Mouse (Mus musculus) limb, embryonic 13.5 days (tissue): ENCODE measurements around the gene Rbms3. TPM values are rescaled to one million over a fixed set of nuclear protein-coding genes. Genes with fewer than 3 reads are reported as not detected.

Experiments
- ATAC-seq: fragments of 200-750 bp; cut with Nextera tagmentation; 2 replicates; pipeline ENCODE4 v1.8.0; 2017; ENCODE audit warnings: low read depth, moderate number of reproducible peaks, moderate TSS enrichment; ENCODE audit not compliant: low FRiP score
- H3K27ac ChIP-seq: fragments of 300-500 bp; sonication (generic); 2 replicates; pipeline ENCODE4 v1.5.1; 2015; ENCODE audit warnings: inconsistent platforms, mild to moderate bottlenecking, moderate library complexity
- H3K27me3 ChIP-seq: fragments of 300-500 bp; sonication (generic); 2 replicates; pipeline ENCODE4 v1.6.1; 2015; ENCODE audit warnings: mild to moderate bottlenecking, inconsistent platforms
- H3K36me3 ChIP-seq: fragments of 300-500 bp; sonication (generic); 2 replicates; pipeline ENCODE4 v1.6.1; 2015; ENCODE audit warnings: inconsistent platforms, mild to moderate bottlenecking, moderate library complexity
- H3K4me1 ChIP-seq: fragments of 300-500 bp; sonication (generic); 2 replicates; pipeline ENCODE4 v1.6.1; 2015; ENCODE audit warnings: inconsistent platforms
- H3K4me2 ChIP-seq: fragments of 300-500 bp; sonication (generic); replicated peaks from 2 replicates; pipeline ENCODE4 v1.6.1; 2015; ENCODE audit warnings: inconsistent platforms, mild to moderate bottlenecking, moderate library complexity
- H3K4me3 ChIP-seq: fragments of 300-500 bp; sonication (generic); 2 replicates; pipeline ENCODE4 v1.5.1; 2015; ENCODE audit warnings: moderate library complexity, mild to moderate bottlenecking, inconsistent platforms
- H3K9ac ChIP-seq: fragments of 300-500 bp; sonication (generic); 2 replicates; pipeline ENCODE4 v1.6.1; 2015; ENCODE audit warnings: mild to moderate bottlenecking, inconsistent platforms
- H3K9me3 ChIP-seq: fragments of 300-500 bp; sonication (generic); 2 replicates; pipeline ENCODE4 v1.6.1; 2016; ENCODE audit warnings: inconsistent platforms
- WGBS: fragments of 180-500 bp; shearing (Covaris S2); methylation state at CpG from one replicate; pipeline ENCODE4 v1.1.7; 2015; 5-methylcytosine and 5-hydroxymethylcytosine counted together
- polyA plus RNA-seq: library from polyadenylated mRNA; unstranded; fragments of >200 nt; fragmentation: Nextera tagmentation; extraction: Ambion mirVana; gene quantifications from 2 replicates; pipeline ENCODE4 v1.2.1, GENCODE M21; 2015

Gene Rbms3
- polyA plus RNA-seq, 1 experiment from 2014 or later = 101 TPM

DNA sequence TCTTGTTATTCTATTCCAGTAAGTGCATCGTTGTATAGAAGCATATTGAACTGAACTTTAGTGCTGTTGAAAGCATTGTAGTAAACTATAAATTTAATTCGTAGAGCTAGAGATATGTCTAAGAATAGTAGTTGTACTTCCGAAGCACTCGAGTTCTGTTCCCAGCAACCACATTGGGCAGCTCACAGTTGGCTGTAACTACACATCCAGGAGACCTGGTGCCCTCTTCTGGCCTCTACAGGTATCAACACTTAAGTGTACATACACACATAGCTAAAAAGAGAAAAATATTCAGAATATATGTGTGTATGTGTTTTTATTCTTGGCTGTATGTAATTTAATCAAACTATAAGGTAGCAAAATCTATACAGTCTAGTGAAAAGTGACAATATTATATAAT lies 1098.6 kb downstream of the Rbms3 start:
- H3K36me3 ChIP-seq = no peaks in the 10 kb centered on the region
- no peak overlapping the region for H3K9ac ChIP-seq
- H3K27ac ChIP-seq = no peak overlapping the region
- no peak overlapping the region for H3K4me2 ChIP-seq
- peaks cover 22% of the 10 kb centered on the region for H3K9me3 ChIP-seq
- no peaks in the 10 kb centered on the region for H3K27me3 ChIP-seq
- no peaks in the 10 kb centered on the region for H3K4me1 ChIP-seq
- ATAC-seq = no peak
- H3K4me3 ChIP-seq = no peak overlapping the region
- WGBS = 89% methylated on average over 4 of the region's 4 CpGs

DNA sequence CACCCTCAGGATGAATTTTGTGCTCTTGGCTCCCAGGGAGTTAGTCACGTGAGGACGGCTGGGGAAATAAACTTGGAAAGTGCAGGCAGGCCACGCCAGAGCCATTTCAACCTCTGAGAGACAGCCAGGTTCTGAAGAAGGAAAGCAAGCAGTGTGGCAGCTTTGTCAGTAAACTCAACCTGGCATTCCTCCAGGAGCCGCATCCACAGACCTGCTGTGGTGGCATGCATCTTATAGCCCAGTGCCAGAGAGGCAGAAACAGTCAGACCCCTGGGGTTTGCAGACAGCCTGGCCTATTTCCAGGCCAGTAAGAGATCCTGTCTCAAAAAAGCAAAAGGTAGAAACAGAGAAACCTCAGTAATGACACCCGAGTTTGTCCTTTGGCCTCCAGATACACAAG lies 1105.3 kb downstream of the Rbms3 start:
- Histone ChIP-seq H3K36me3 (no peaks in the 10 kb centered on the region), H3K4me2 (no peak overlapping the region), H3K27ac (no peak overlapping the region), H3K9me3 (peaks cover 6% of the 10 kb centered on the region; the same call in 1 of the 2 replicates), H3K4me1 (peaks cover 9% of the 10 kb centered on the region), H3K27me3 (no peaks in the 10 kb centered on the region), H3K4me3 (no peak overlapping the region), H3K9ac (no peak overlapping the region)
- WGBS = 60% methylated on average over 5 of the region's 5 CpGs
- ATAC-seq = no peak
